Mouse (Mus musculus): ENCODE results near the gene Cdadc1. TPM values are rescaled to one million over a fixed set of nuclear protein-coding genes. Genes with fewer than 3 reads are reported as not detected.

Gene Cdadc1
- polyA plus RNA-seq, 1 experiment from 2014 or later, result 33.3 TPM

- ATAC-seq (ENCODE audit: low FRiP score) (no peak), DNase-seq (ENCODE audit: low spot score, missing footprints) (peak; percentile 51)
- Histone ChIP-seq H3K36me3 (ENCODE audit: control insufficient read depth, insufficient read depth, low read length) (no peaks in the 10 kb centered on the region), H3K27ac (ENCODE audit: low read depth, low read length) (no peak overlapping the region), H3K9me3 (ENCODE audit: control insufficient read depth, low read length) (no peaks in the 10 kb centered on the region), H3K4me2 (no peak overlapping the region), H3K4me3 (ENCODE audit: low read depth, low read length) (no peak overlapping the region), H3K27me3 (ENCODE audit: control insufficient read depth, insufficient read depth, low read length) (no peaks in the 10 kb centered on the region), H3K9ac (ENCODE audit: low read length) (no peak overlapping the region), H3K4me1 (ENCODE audit: control insufficient read depth, insufficient read depth, low read length) (no peaks in the 10 kb centered on the region)
- 87% methylated on average over 5 of the region's 5 CpGs for WGBS
Measured at GRCm38 (mm10) chr14:59633295-59633898, 35.6 kb upstream of the Cdadc1 start.

DNA sequence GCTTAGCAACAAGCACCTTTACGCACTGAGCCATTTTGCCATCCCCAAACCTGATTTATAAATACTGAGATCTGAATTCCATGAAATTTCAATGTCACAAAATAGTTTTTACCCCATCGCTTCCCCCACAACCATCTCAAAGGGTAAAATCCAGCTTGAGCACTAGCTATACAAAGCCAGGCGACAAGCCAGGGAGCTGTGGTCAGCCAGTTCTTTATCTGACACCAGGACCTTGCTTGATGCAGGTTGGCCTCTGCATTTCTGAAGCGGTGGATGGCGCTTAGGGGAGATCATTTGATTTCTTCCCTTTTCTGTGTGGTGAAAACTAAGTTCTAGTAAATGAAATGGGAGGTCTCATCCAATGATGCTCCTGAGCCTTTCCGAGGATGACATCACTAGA is 34.3 kb upstream of the Cdadc1 start:
- Histone ChIP-seq H3K27ac (ENCODE audit: low read depth, low read length) (no peak overlapping the region), H3K9ac (ENCODE audit: low read length) (no peak overlapping the region), H3K36me3 (ENCODE audit: control insufficient read depth, insufficient read depth, low read length) (no peaks in the 10 kb centered on the region), H3K27me3 (ENCODE audit: control insufficient read depth, insufficient read depth, low read length) (peaks cover 4% of the 10 kb centered on the region; the same call in 1 of the 2 replicates), H3K9me3 (ENCODE audit: control insufficient read depth, low read length) (no peaks in the 10 kb centered on the region), H3K4me2 (no peak overlapping the region), H3K4me1 (ENCODE audit: control insufficient read depth, insufficient read depth, low read length) (peaks cover 4% of the 10 kb centered on the region; the same call in 1 of the 2 replicates), H3K4me3 (ENCODE audit: low read depth, low read length) (no peak overlapping the region)
- ATAC-seq (ENCODE audit: low FRiP score), result no peak
- DNase-seq (ENCODE audit: low spot score, missing footprints), result peak; percentile 19
- 89% methylated on average over 6 of the region's 6 CpGs for WGBS

- ATAC-seq (ENCODE audit: low FRiP score) (no peak), DNase-seq (ENCODE audit: low spot score, missing footprints) (no peak)
- peaks cover 8% of the 10 kb centered on the region for H3K4me1 ChIP-seq (ENCODE audit: control insufficient read depth, insufficient read depth, low read length)
- H3K27me3 ChIP-seq (ENCODE audit: control insufficient read depth, insufficient read depth, low read length), result peaks cover 9% of the 10 kb centered on the region
- no peak overlapping the region for H3K4me2 ChIP-seq
- no peaks in the 10 kb centered on the region for H3K36me3 ChIP-seq (ENCODE audit: control insufficient read depth, insufficient read depth, low read length)
- no peak overlapping the region for H3K27ac ChIP-seq (ENCODE audit: low read depth, low read length)
- 89% methylated on average over 9 of the region's 9 CpGs for WGBS
- no peaks in the 10 kb centered on the region for H3K9me3 ChIP-seq (ENCODE audit: control insufficient read depth, low read length)
- no peak overlapping the region for H3K9ac ChIP-seq (ENCODE audit: low read length)
- H3K4me3 ChIP-seq (ENCODE audit: low read depth, low read length), result no peak overlapping the region
Measured at GRCm38 (mm10) chr14:59630096-59630495, 32.3 kb upstream of the Cdadc1 start.

DNA sequence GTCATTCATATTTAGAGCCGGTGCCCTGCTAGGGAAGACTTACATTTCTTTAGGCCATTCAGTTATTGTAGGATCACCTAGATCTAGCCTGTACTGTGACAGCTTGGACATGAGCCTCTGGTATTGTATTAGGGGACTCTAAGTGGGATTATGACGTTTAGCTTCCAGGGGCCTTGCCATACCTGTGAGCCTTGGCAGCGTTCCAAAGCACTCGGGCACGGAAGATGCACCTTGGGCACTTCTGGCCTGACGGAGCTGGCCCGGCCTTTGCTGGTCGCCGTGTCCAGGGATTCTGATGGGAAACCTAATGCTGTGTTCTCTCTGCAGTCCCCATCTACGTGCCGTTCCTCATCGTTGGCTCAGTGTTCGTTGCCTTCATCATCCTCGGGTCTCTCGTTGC is 31.5 kb upstream of the Cdadc1 start:
- no peak overlapping the region for H3K4me3 ChIP-seq (ENCODE audit: low read depth, low read length)
- no peaks in the 10 kb centered on the region for H3K36me3 ChIP-seq (ENCODE audit: control insufficient read depth, insufficient read depth, low read length)
- no peak overlapping the region for H3K27ac ChIP-seq (ENCODE audit: low read depth, low read length)
- peak; percentile 21 for DNase-seq (ENCODE audit: low spot score, missing footprints)
- no peak overlapping the region for H3K4me2 ChIP-seq
- ATAC-seq (ENCODE audit: low FRiP score), result no peak
- peaks cover 10% of the 10 kb centered on the region for H3K4me1 ChIP-seq (ENCODE audit: control insufficient read depth, insufficient read depth, low read length)
- H3K27me3 ChIP-seq (ENCODE audit: control insufficient read depth, insufficient read depth, low read length), result peaks cover 13% of the 10 kb centered on the region
- H3K9ac ChIP-seq (ENCODE audit: low read length), result no peak overlapping the region
- whole genome bisulfite sequencing, result 92% methylated on average over 15 of the region's 15 CpGs
- H3K9me3 ChIP-seq (ENCODE audit: control insufficient read depth, low read length), result no peaks in the 10 kb centered on the region

DNA sequence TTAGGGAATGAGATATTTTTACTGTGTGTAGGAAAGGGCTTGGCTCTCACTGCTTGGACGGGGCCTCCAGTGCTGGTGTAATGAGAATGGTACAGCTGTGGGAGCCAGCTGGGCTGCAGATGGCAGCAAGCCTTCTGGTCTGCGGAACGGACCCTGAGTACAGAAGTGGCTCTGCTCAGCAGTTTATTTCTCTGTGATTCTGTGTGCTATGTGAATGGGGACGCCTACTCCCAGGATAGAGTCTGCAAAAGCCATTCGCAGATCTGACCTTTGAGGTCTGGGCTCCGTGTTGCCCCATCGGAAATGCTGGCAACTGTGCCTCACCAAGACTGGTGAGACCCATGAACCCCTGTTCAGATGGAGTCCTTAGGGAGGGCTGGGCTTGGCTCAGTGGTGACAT is 30.1 kb upstream of the Cdadc1 start:
- H3K4me1 ChIP-seq (ENCODE audit: control insufficient read depth, insufficient read depth, low read length), result peaks cover 10% of the 10 kb centered on the region
- no peaks in the 10 kb centered on the region for H3K36me3 ChIP-seq (ENCODE audit: control insufficient read depth, insufficient read depth, low read length)
- no peaks in the 10 kb centered on the region for H3K9me3 ChIP-seq (ENCODE audit: control insufficient read depth, low read length)
- peaks cover 18% of the 10 kb centered on the region for H3K27me3 ChIP-seq (ENCODE audit: control insufficient read depth, insufficient read depth, low read length)
- no peak overlapping the region for H3K9ac ChIP-seq (ENCODE audit: low read length)
- WGBS, result 45% methylated on average over 7 of the region's 7 CpGs
- peak; percentile 85 for DNase-seq (ENCODE audit: low spot score, missing footprints)
- H3K4me2 ChIP-seq, result no peak overlapping the region
- no peak overlapping the region for H3K27ac ChIP-seq (ENCODE audit: low read depth, low read length)
- ATAC-seq (ENCODE audit: low FRiP score), result no peak
- peak overlapping the region; percentile 55; the same call in 1 of the 2 replicates for H3K4me3 ChIP-seq (ENCODE audit: low read depth, low read length)

DNA sequence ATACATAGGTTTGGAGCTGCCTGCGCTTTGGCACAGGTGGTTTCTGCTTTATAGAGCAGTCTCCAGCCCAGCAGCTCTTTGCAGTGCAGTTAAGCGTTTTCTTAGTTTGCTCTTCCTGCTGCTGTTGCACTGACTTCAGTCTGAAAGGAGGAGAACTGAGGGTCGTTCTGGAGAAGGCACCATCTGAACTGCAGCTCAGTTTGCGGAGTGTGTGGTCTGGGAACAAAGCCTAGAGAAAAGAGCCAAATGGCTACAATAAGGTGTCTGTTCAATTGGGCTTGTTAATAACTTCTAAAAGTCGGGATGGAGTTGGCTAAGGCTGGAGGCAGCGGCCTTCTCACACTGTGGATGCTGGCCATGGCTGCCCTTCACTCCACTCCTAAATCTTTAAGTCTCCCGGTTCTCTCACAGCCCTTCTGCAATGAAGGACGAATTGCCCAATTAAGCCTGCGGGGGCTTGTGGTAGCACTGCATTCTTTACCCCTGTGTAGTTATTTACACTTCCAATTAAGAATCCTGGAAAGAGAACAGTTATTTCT is 29.5 kb upstream of the Cdadc1 start:
- peak; percentile 84 for DNase-seq (ENCODE audit: low spot score, missing footprints)
- Histone ChIP-seq H3K36me3 (ENCODE audit: control insufficient read depth, insufficient read depth, low read length) (no peaks in the 10 kb centered on the region), H3K27ac (ENCODE audit: low read depth, low read length) (no peak overlapping the region), H3K27me3 (ENCODE audit: control insufficient read depth, insufficient read depth, low read length) (peaks cover 18% of the 10 kb centered on the region), H3K4me1 (ENCODE audit: control insufficient read depth, insufficient read depth, low read length) (peaks cover 10% of the 10 kb centered on the region), H3K9ac (ENCODE audit: low read length) (no peak overlapping the region), H3K4me2 (peak overlapping the region; percentile 72), H3K9me3 (ENCODE audit: control insufficient read depth, low read length) (no peaks in the 10 kb centered on the region), H3K4me3 (ENCODE audit: low read depth, low read length) (peak overlapping the region; percentile 55)
- 32% methylated on average over 9 of the region's 9 CpGs for WGBS
- no peak for ATAC-seq (ENCODE audit: low FRiP score)

- Histone ChIP-seq H3K4me1 (ENCODE audit: control insufficient read depth, insufficient read depth, low read length) (peaks cover 10% of the 10 kb centered on the region), H3K4me2 (peak overlapping the region; percentile 72), H3K9ac (ENCODE audit: low read length) (peak overlapping the region; percentile 62; the same call in 1 of the 2 replicates), H3K27ac (ENCODE audit: low read depth, low read length) (no peak overlapping the region), H3K36me3 (ENCODE audit: control insufficient read depth, insufficient read depth, low read length) (no peaks in the 10 kb centered on the region), H3K9me3 (ENCODE audit: control insufficient read depth, low read length) (no peaks in the 10 kb centered on the region), H3K4me3 (ENCODE audit: low read depth, low read length) (peak overlapping the region; percentile 55), H3K27me3 (ENCODE audit: control insufficient read depth, insufficient read depth, low read length) (peaks cover 18% of the 10 kb centered on the region)
- DNase-seq (ENCODE audit: low spot score, missing footprints) (peak; percentile 92), ATAC-seq (ENCODE audit: low FRiP score) (no peak)
- 22% methylated on average over 8 of the region's 8 CpGs for WGBS
Measured at GRCm38 (mm10) chr14:59626711-59627110, 29.0 kb upstream of the Cdadc1 start.

DNA sequence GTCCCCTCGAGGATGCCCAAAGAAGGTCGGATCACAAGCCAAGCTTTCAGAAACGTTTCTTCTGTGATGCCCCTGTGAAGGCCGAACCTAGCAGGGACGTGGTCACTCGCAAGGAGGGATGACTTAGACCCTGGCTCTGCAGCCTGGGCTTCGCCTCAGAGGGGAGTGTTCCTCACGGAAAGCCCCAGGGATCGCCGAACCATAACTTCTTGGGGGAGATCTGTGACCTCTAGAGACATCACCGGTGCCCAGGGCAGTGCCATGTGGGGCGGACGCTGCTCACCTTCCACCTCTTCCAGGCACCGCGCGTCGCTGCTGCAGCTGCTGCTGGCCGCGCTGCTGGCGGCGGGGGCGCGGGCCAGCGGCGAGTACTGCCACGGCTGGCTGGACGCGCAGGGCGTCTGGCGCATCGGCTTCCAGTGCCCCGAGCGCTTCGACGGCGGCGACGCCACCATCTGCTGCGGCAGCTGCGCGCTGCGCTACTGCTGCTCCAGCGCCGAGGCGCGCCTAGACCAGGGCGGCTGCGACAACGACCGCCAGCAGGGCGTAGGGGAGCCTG is 28.1 kb upstream of the Cdadc1 start:
- DNase-seq (ENCODE audit: low spot score, missing footprints), result peak; percentile 98
- H3K4me2 ChIP-seq, result peak overlapping the region; percentile 72
- H3K9me3 ChIP-seq (ENCODE audit: control insufficient read depth, low read length), result no peaks in the 10 kb centered on the region
- H3K4me3 ChIP-seq (ENCODE audit: low read depth, low read length), result peak overlapping the region; percentile 55
- under 1% methylated on average over 51 of the region's 51 CpGs for WGBS
- peak overlapping the region; percentile 62 for H3K9ac ChIP-seq (ENCODE audit: low read length)
- no peaks in the 10 kb centered on the region for H3K36me3 ChIP-seq (ENCODE audit: control insufficient read depth, insufficient read depth, low read length)
- peak; percentile 74 for ATAC-seq (ENCODE audit: low FRiP score)
- peaks cover 18% of the 10 kb centered on the region for H3K27me3 ChIP-seq (ENCODE audit: control insufficient read depth, insufficient read depth, low read length)
- peaks cover 10% of the 10 kb centered on the region for H3K4me1 ChIP-seq (ENCODE audit: control insufficient read depth, insufficient read depth, low read length)
- no peak overlapping the region; the same call in 1 of the 2 replicates for H3K27ac ChIP-seq (ENCODE audit: low read depth, low read length)

DNA sequence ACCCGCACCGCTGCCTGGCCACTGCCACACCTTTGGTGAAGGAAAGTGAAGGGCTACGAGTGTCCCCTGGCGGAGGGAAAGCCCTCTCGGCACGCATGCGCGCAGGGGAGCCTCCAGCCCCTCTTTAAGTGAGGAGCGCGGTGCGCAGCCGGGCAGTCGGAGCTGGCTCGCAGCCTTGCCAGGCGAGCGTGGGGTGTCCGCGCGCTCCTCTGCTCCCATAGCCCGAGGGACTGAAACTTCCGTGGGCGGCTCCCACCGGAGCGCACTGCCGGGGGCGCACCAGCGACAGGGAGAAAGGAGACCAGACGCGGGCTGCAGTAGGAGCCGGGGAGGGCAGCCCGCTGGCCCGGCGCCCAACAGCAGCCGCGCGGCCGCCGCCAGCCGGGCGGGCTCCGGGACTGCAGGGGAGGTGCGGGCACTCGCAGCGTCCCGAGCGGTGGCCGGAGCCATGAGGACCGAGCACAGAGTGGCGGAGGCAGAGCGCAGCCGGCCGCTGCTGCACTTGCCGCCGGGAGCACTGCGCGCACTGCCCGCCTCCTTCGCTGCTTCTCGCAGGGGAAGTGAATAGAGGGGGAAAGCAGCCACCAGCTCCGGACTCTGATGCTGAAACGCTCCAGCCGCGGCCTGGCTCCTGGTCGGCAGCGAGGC is 27.5 kb upstream of the Cdadc1 start, which contains the start of gene Shisa2:
TSS of gene Shisa2 (plus strand) at position 151 of the 648 bp plus-strand sequence.
- H3K4me2 ChIP-seq, result peak within 1 kb of the TSS; percentile 72
- peak within 1 kb of the TSS; percentile 55 for H3K4me3 ChIP-seq (ENCODE audit: low read depth, low read length)
- H3K4me1 ChIP-seq (ENCODE audit: control insufficient read depth, insufficient read depth, low read length), result peaks cover 10% of the 10 kb centered on the region
- H3K27ac ChIP-seq (ENCODE audit: low read depth, low read length), result peak within 1 kb of the TSS; percentile 40; the same call in 1 of the 2 replicates
- no peaks in the 10 kb centered on the region for H3K9me3 ChIP-seq (ENCODE audit: control insufficient read depth, low read length)
- H3K27me3 ChIP-seq (ENCODE audit: control insufficient read depth, insufficient read depth, low read length), result peaks cover 18% of the 10 kb centered on the region
- under 1% methylated on average over 64 of the region's 65 CpGs for WGBS
- DNase-seq (ENCODE audit: low spot score, missing footprints) (peak; percentile 98), ATAC-seq (ENCODE audit: low FRiP score) (peak; percentile 88)
- H3K36me3 ChIP-seq (ENCODE audit: control insufficient read depth, insufficient read depth, low read length), result no peaks in the 10 kb centered on the region
- H3K9ac ChIP-seq (ENCODE audit: low read length), result peak within 1 kb of the TSS; percentile 62
